In the genomic region with DNA sequence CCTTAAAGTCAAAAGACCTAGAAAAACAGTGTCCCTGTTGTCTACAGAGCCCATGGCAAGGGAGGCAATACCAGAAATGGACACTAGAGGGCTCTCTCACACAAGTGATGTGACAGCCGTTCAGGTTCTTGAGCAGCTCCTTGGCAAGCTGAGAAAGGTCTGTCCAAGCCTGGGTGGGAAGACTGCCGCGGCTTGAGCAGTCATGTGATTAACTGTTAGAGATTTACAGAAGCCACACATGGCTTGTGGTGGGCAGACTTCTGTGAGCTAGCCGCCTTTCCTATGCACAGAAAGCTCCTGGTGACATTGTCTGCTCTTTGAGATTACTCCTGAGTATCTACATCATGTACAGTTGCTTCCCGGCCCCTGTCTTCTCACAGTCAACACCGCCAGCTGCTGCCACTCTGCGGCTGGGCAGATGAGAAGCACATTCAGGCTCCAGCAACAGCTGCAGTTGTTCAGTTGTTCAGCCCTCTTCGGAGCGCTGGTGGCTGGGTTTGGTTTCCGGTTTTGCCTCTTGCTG, we compare ENCODE assay signal across 8 mouse cellular contexts.
A peak's percentile ranks its signal among the peaks of the same experiment; 100 is the strongest.
DNase-seq lines count a peak whose midpoint lies in the region; ATAC-seq and TF ChIP-seq lines count a peak whose summit lies in the region.

No protein-coding gene starts in this region.

- no peaks in the 10 kb centered on the region for H3K79me2 ChIP-seq in CH12.LX (replicated peaks; ENCODE audit: control insufficient read depth, extremely low read depth, insufficient read depth, poor library complexity, severe bottlenecking)

- no peak overlapping the region for H3K9ac ChIP-seq in CH12.LX (ENCODE audit: insufficient read depth, low read depth)
- H3K9ac ChIP-seq in forebrain, embryonic 11.5 days (ENCODE audit: low read length) = no peak overlapping the region
- 0 out of 2 replicates have a peak overlapping the region, but pooled peaks have one; percentile 19 for H3K9ac ChIP-seq in heart, embryonic 15.5 days
- no peak overlapping the region for H3K9ac ChIP-seq in liver, embryonic 14.5 days (replicated peaks)
- no peak overlapping the region for H3K9ac ChIP-seq in neural tube, embryonic 12.5 days
- H3K9ac ChIP-seq in stomach, postnatal 0 days (ENCODE audit: low read length) = no peak overlapping the region

- no peaks in the 10 kb centered on the region for H3K9me3 ChIP-seq in CH12.LX (replicated peaks; ENCODE audit: low read length)
- no peaks in the 10 kb centered on the region for H3K9me3 ChIP-seq in forebrain, embryonic 11.5 days (ENCODE audit: control insufficient read depth, low read length)
- no peaks in the 10 kb centered on the region for H3K9me3 ChIP-seq in heart, embryonic 15.5 days (replicated peaks)
- H3K9me3 ChIP-seq in liver, embryonic 14.5 days (ENCODE audit: control insufficient read depth, low read length) = no peaks in the 10 kb centered on the region
- no peaks in the 10 kb centered on the region for H3K9me3 ChIP-seq in neural tube, embryonic 12.5 days
- no peaks in the 10 kb centered on the region for H3K9me3 ChIP-seq in stomach, postnatal 0 days (ENCODE audit: control insufficient read depth, low read length)

- TF ChIP-seq RAD21 in CH12.LX (IDR thresholded peaks at IDR 0.05; ENCODE audit: low read depth, low read length) = peak; percentile 99

- no peaks in the 10 kb centered on the region for H3K36me3 ChIP-seq in CH12.LX (replicated peaks in 1 of 2; ENCODE audit: control insufficient read depth in 1 of 2, insufficient read depth in 1 of 2, low read length in 1 of 2)
- H3K36me3 ChIP-seq in forebrain, embryonic 11.5 days (ENCODE audit: control insufficient read depth, insufficient read depth, low read length) = no peaks in the 10 kb centered on the region
- no peaks in the 10 kb centered on the region for H3K36me3 ChIP-seq in heart, embryonic 15.5 days
- no peaks in the 10 kb centered on the region for H3K36me3 ChIP-seq in liver, embryonic 14.5 days (replicated peaks; ENCODE audit: control insufficient read depth, insufficient read depth, low read depth)
- no peaks in the 10 kb centered on the region for H3K36me3 ChIP-seq in neural tube, embryonic 12.5 days
- no peaks in the 10 kb centered on the region for H3K36me3 ChIP-seq in stomach, postnatal 0 days (ENCODE audit: control insufficient read depth, insufficient read depth, low read length)

- TF ChIP-seq EP300 in CH12.LX (IDR thresholded peaks at IDR 0.05; ENCODE audit: low read length) = no peak
- no peak for TF ChIP-seq EP300 in liver, embryonic 14.5 days (IDR thresholded peaks at IDR 0.05; ENCODE audit: low read depth)
- no peak for TF ChIP-seq EP300 in stomach, postnatal 0 days (optimal IDR thresholded peaks at IDR 0.05)

- peak; percentile 89 for DNase-seq in CH12.LX (ENCODE audit: extremely low read depth)
- DNase-seq in c-Kit-positive CD71-negative TER-119-negative erythroid progenitor cells, embryonic 14.5 days (ENCODE audit: low read depth) = peak; percentile 93
- peak; percentile 92 for DNase-seq in forebrain, embryonic 11.5 days (ENCODE audit: low spot score)
- peak; percentile 93 for DNase-seq in kidney, postnatal 14 days
- peak; percentile 61 to 64 (median 62) for DNase-seq in liver, embryonic 14.5 days (ENCODE audit: low read depth in 3 of 3, low spot score in 3 of 3)
- peak; percentile 89 for DNase-seq in stomach, postnatal 0 days (ENCODE audit: low spot score)

- dilution Hi-C loops in CH12.LX (cut with MboI; ENCODE audit: extremely low pct_ligation_motif_present, extremely low pct_unique_long_range_greater_than_20kb, low sequenced_read_pairs) = no loop called here

- H3K27me3 ChIP-seq in CH12.LX (replicated peaks) = peaks cover 4% of the 10 kb centered on the region
- no peaks in the 10 kb centered on the region for H3K27me3 ChIP-seq in forebrain, embryonic 11.5 days (ENCODE audit: control insufficient read depth, insufficient read depth, low read length)
- no peaks in the 10 kb centered on the region for H3K27me3 ChIP-seq in heart, embryonic 15.5 days
- H3K27me3 ChIP-seq in liver, embryonic 14.5 days (ENCODE audit: control insufficient read depth, insufficient read depth, low read length) = no peaks in the 10 kb centered on the region
- H3K27me3 ChIP-seq in neural tube, embryonic 12.5 days (replicated peaks) = no peaks in the 10 kb centered on the region
- H3K27me3 ChIP-seq in stomach, postnatal 0 days (ENCODE audit: control insufficient read depth, insufficient read depth, low read length) = no peaks in the 10 kb centered on the region

- no peak for TF ChIP-seq POLR2A in CH12.LX (IDR thresholded peaks at IDR 0.05; ENCODE audit: low read depth, low read length)

- in situ Hi-C loops in CH12.LX (cut with MboI; ENCODE audit: low pct_ligation_motif_present, low pct_unique_long_range_greater_than_20kb, low sequenced_read_pairs) = no loop called here

- WGBS in forebrain, embryonic 11.5 days = 55% methylated on average over 10 of the region's 10 CpGs
- 34% methylated on average over 10 of the region's 10 CpGs for WGBS in heart, embryonic 15.5 days
- WGBS in liver, embryonic 14.5 days (ENCODE audit: insufficient replicate concordance) = 35% methylated on average over 10 of the region's 10 CpGs
- WGBS in neural tube, embryonic 12.5 days = 51% methylated on average over 10 of the region's 10 CpGs
- WGBS in stomach, postnatal 0 days = 33% methylated on average over 10 of the region's 10 CpGs

- H3K27ac ChIP-seq in CH12.LX (ENCODE audit: insufficient read depth, low read depth) = no peak overlapping the region
- H3K27ac ChIP-seq in forebrain, embryonic 11.5 days (ENCODE audit: low read depth, low read length) = no peak overlapping the region
- 0 out of 2 replicates have a peak overlapping the region, but pooled peaks have one; percentile 10 for H3K27ac ChIP-seq in heart, embryonic 15.5 days
- no peak overlapping the region for H3K27ac ChIP-seq in liver, embryonic 14.5 days
- H3K27ac ChIP-seq in neural tube, embryonic 12.5 days = no peak overlapping the region
- H3K27ac ChIP-seq in stomach, postnatal 0 days (replicated peaks) = no peak overlapping the region

- H3K4me1 ChIP-seq in CH12.LX (ENCODE audit: control insufficient read depth in 1 of 2, insufficient read depth in 2 of 2) = peaks cover 0 to 5% of the 10 kb centered on the region in 2 experiments; a peak in 2 of 4 replicates
- no peaks in the 10 kb centered on the region for H3K4me1 ChIP-seq in forebrain, embryonic 11.5 days (replicated peaks; ENCODE audit: control insufficient read depth, insufficient read depth, low read length)
- peaks cover 4% of the 10 kb centered on the region for H3K4me1 ChIP-seq in heart, embryonic 15.5 days (replicated peaks)
- H3K4me1 ChIP-seq in liver, embryonic 14.5 days (replicated peaks; ENCODE audit: control insufficient read depth in 2 of 2, insufficient read depth in 2 of 2, low read length in 1 of 2) = no peaks in the 10 kb centered on the region
- no peaks in the 10 kb centered on the region for H3K4me1 ChIP-seq in neural tube, embryonic 12.5 days
- H3K4me1 ChIP-seq in stomach, postnatal 0 days (replicated peaks; ENCODE audit: control insufficient read depth, insufficient read depth) = no peaks in the 10 kb centered on the region

- H3K4me2 ChIP-seq in CH12.LX (ENCODE audit: insufficient read depth, low read depth, poor library complexity, severe bottlenecking) = no peak overlapping the region
- no peak overlapping the region for H3K4me2 ChIP-seq in forebrain, embryonic 11.5 days (ENCODE audit: low read depth, low read length, severe bottlenecking)
- peak overlapping the region; percentile 53 for H3K4me2 ChIP-seq in heart, embryonic 15.5 days
- no peak overlapping the region for H3K4me2 ChIP-seq in liver, embryonic 14.5 days (ENCODE audit: low read depth)
- no peak overlapping the region for H3K4me2 ChIP-seq in neural tube, embryonic 12.5 days (replicated peaks)
- H3K4me2 ChIP-seq in stomach, postnatal 0 days (replicated peaks; ENCODE audit: low read depth) = no peak overlapping the region

- no peak overlapping the region for H3K4me3 ChIP-seq in CH12.LX (replicated peaks in 1 of 3; ENCODE audit: low read depth in 2 of 3, low read length in 2 of 3, poor library complexity in 1 of 3)
- H3K4me3 ChIP-seq in forebrain, embryonic 11.5 days (ENCODE audit: low read depth, low read length) = no peak overlapping the region
- 0 out of 2 replicates have a peak overlapping the region, but pooled peaks have one; percentile 9 for H3K4me3 ChIP-seq in heart, embryonic 15.5 days
- H3K4me3 ChIP-seq in liver, embryonic 14.5 days (ENCODE audit: insufficient read depth in 1 of 2, low read depth in 2 of 2, low read length in 2 of 2) = no peak overlapping the region
- H3K4me3 ChIP-seq in neural tube, embryonic 12.5 days = no peak overlapping the region
- no peak overlapping the region for H3K4me3 ChIP-seq in stomach, postnatal 0 days (ENCODE audit: low read depth, low read length)

- peak; percentile 80 for ATAC-seq in forebrain, embryonic 11.5 days (replicated peaks; ENCODE audit: low FRiP score)
- no peak; the same call in 1 of the 2 replicates for ATAC-seq in heart, embryonic 15.5 days (replicated peaks; ENCODE audit: insufficient number of reproducible peaks, insufficient read depth, low FRiP score, low read depth)
- ATAC-seq in liver, embryonic 14.5 days (ENCODE audit: insufficient read depth) = peak; percentile 52; the same call in 1 of the 2 replicates
- ATAC-seq in neural tube, embryonic 12.5 days (ENCODE audit: low FRiP score, low read depth) = peak; percentile 77
- peak; percentile 79 for ATAC-seq in stomach, postnatal 0 days (ENCODE audit: low FRiP score, low TSS enrichment)

- peak; percentile 95 to 98 for TF ChIP-seq CTCF in CH12.LX (conservative IDR thresholded peaks at IDR 0.05 in 1 of 2, IDR thresholded peaks at IDR 0.05 in 1 of 2; ENCODE audit: low read depth in 2 of 2, low read length in 2 of 2)
- peak; percentile 96 for TF ChIP-seq CTCF in liver, embryonic 14.5 days (IDR thresholded peaks at IDR 0.05; ENCODE audit: low read depth)
- peak; percentile 98 for TF ChIP-seq CTCF in stomach, postnatal 0 days (IDR thresholded peaks at IDR 0.05; ENCODE audit: low read depth)

TF ChIP-seq in CH12.LX, 34 proteins besides CTCF, POLR2A, EP300 and RAD21 (continues in another document):
- TF ChIP-seq ELF1 (IDR thresholded peaks at IDR 0.05; ENCODE audit: low read depth, low read length) (no peak), E2F4 (IDR thresholded peaks at IDR 0.05; ENCODE audit: insufficient replicate concordance, low read depth, low read length) (no peak), BHLHE40 (IDR thresholded peaks at IDR 0.05; ENCODE audit: low read depth, low read length) (no peak), ZKSCAN1 (IDR thresholded peaks at IDR 0.05; ENCODE audit: borderline replicate concordance, low read depth, low read length) (no peak), ZC3H11A (IDR thresholded peaks at IDR 0.05; ENCODE audit: low read depth, low read length) (peak; percentile 84), POLR2AphosphoS2 (IDR thresholded peaks at IDR 0.05; ENCODE audit: low read depth, low read length) (no peak), MAX (IDR thresholded peaks at IDR 0.05; ENCODE audit: low read length) (no peak), HCFC1 (IDR thresholded peaks at IDR 0.05; ENCODE audit: low read depth, low read length) (no peak), NELFE (IDR thresholded peaks at IDR 0.05; ENCODE audit: low read depth, low read length) (no peak; the same call in 1 of the 2 replicates), GABPA (IDR thresholded peaks at IDR 0.05; ENCODE audit: insufficient replicate concordance, low read depth, low read length) (no peak), CHD1 (IDR thresholded peaks at IDR 0.05; ENCODE audit: low read depth, low read length) (no peak)
